Mouse (Mus musculus): Measurements from ENCODE around the gene Tspan32.

DNA sequence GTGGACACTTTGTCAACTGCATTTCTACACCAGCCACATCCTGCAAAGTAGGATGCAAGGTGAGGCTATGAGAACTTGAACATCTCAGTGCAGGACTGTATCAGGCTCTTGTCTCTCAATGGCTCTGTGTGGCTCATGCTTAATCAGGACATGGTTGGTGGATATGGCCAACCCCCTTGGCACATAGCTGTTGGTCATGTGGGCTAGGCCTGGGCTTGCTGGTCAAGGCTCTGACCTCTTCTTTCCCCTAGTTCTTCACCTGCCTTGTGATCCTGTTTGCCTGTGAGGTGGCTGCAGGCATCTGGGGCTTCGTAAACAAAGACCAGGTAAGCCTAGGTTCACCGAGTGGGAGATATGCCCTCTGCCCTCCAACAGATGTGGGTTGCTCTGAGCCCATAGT lies 60.8 kb downstream of the Tspan32 start:
- TF ChIP-seq CTCF (IDR thresholded peaks at IDR 0.05; ENCODE audit: extremely low read depth, insufficient read length, insufficient replicate concordance, low read depth, low read length) (no peak), POLR2A (IDR thresholded peaks at IDR 0.05; ENCODE audit: low read depth, low read length) (no peak)
